Mouse (Mus musculus) right cerebral cortex, postnatal 14 days (tissue): ENCODE data around the gene Khdc3.
"Not testable (repeated sequence)": the region's sequence is repeated elsewhere in the genome, so short reads cannot be mapped to it uniquely, and the experiment has no call there.

Experiments
- DNase-seq: peaks from one replicate; pipeline ENCODE4 v3.0.0; 2022

Khdc3 gene

GRCm38 (mm10) chr9:73103159-73103879 lies 1.7 kb downstream of the Khdc3 start:
- peak; percentile 33 for DNase-seq

- DNase-seq: no peak
Measured at GRCm38 (mm10) chr9:73103880-73104198, 2.2 kb downstream of the Khdc3 start.

GRCm38 (mm10) chr9:73105141-73105540 lies 3.5 kb downstream of the Khdc3 start:
- no peak for DNase-seq

GRCm38 (mm10) chr9:73105771-73106170 lies 4.1 kb downstream of the Khdc3 start:
- no peak for DNase-seq

- DNase-seq: peak; percentile 78
Measured at GRCm38 (mm10) chr9:73112919-73113906, 11.6 kb downstream of the Khdc3 start, which contains the start of gene Rsl24d1. TSS of gene Rsl24d1 (plus strand) at chr9:73113426.

- DNase-seq: not testable (repeated sequence)
Measured at GRCm38 (mm10) chr9:73116704-73117103, 15.1 kb downstream of the Khdc3 start.

- DNase-seq: no peak
Measured at GRCm38 (mm10) chr9:73118012-73118411, 16.4 kb downstream of the Khdc3 start.

- DNase-seq: peak; percentile 40
Measured at GRCm38 (mm10) chr9:73121735-73122134, 20.1 kb downstream of the Khdc3 start.

GRCm38 (mm10) chr9:73125043-73125570 lies 23.5 kb downstream of the Khdc3 start:
- DNase-seq: no peak

GRCm38 (mm10) chr9:73127457-73127856 lies 25.8 kb downstream of the Khdc3 start:
- no peak for DNase-seq

- no peak for DNase-seq
Measured at GRCm38 (mm10) chr9:73129875-73130274, 28.2 kb downstream of the Khdc3 start.

GRCm38 (mm10) chr9:73130529-73130928 lies 28.9 kb downstream of the Khdc3 start:
- DNase-seq: no peak

GRCm38 (mm10) chr9:73137341-73137886 lies 35.8 kb downstream of the Khdc3 start:
- no peak for DNase-seq
